In the genomic region with DNA sequence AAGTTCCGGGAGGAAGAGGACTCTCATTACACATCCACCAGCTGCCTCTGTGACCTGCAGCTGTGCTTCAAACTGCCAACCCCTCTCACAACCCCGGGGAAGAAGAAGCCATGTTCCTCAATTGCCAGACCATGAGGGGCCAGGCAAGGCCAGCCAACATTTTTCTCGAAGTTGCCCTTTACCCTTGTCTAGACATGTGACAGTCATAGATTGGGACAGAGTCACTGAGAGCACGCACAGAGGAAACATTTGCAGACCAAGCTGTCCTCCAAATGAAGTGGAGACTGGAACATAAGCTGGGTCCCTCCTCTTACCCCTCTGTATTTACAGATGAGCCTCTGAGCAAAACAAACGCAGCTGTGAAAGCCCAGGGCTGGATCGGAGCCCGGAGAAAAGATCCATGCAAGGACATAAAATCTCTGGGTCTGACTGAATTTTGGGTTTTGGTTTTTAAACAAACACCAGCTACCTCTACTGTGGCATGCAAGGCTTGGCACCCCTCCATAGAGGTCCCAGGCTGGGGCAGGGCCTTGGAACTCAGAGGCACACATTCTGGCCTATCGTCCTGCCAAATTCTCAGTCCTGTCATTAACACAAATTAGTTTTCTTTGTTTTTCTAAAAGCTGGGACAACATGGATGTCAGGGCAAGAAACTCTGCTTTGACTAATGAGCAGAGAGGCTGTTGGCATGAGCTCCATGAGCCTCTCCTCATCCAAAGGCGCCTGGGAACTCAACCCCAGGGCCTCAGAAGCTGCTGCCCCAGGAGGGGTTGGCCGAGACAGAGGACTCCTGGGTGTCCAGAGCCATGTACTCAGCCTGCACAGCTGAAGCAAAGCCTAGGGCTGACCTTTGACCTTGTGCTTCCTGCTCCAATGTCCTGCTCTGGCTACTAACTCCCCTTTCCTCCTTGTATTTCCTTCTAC, we compare ENCODE assay signal across 8 mouse cellular contexts. TPM values are rescaled to one million over a fixed set of nuclear protein-coding genes. Genes with fewer than 3 reads are reported as not detected.
DNase-seq lines count a peak whose midpoint lies in the region; ATAC-seq and TF ChIP-seq lines count a peak whose summit lies in the region.

No protein-coding gene starts in this region.

- no peak overlapping the region for H3K9ac ChIP-seq in limb, embryonic 14.5 days (ENCODE audit: low read depth, low read length, severe bottlenecking)

- ATAC-seq in limb, embryonic 14.5 days (ENCODE audit: low FRiP score, low read depth), result peak; percentile 51; the same call in 1 of the 2 replicates
- no peak for ATAC-seq in megakaryocyte, adult 5-6 weeks (ENCODE audit: poor library complexity, severe bottlenecking)

- no peak overlapping the region for H3K4me2 ChIP-seq in limb, embryonic 14.5 days (replicated peaks; ENCODE audit: low read depth, low read length, severe bottlenecking)

- H3K9me3 ChIP-seq in limb, embryonic 14.5 days (ENCODE audit: control insufficient read depth, low read length), result no peaks in the 10 kb centered on the region

- no peak overlapping the region for H3K4me3 ChIP-seq in kidney, adult 2 months (ENCODE audit: insufficient read depth, low read depth, low read length)
- no peak overlapping the region for H3K4me3 ChIP-seq in limb, embryonic 14.5 days (replicated peaks; ENCODE audit: low read length)

- H3K27ac ChIP-seq in kidney, adult 2 months (ENCODE audit: insufficient read depth, low read depth, low read length), result peak overlapping the region; percentile 83
- H3K27ac ChIP-seq in limb, embryonic 14.5 days (replicated peaks; ENCODE audit: low read depth, low read length), result peak overlapping the region; percentile 52

- peak; percentile 47 for DNase-seq in cerebellum, adult 9-11 months
- no peak for DNase-seq in cerebellum, adult 11 months
- peak; percentile 96 for DNase-seq in Muller cell, postnatal 12 days (ENCODE audit: inconsistent ontology term)
- peak; percentile 74 for DNase-seq in gastrocnemius, postnatal 25 days
- peak; percentile 90 for DNase-seq in kidney, adult 2 months
- peak; percentile 50 for DNase-seq in limb, embryonic 14.5 days (ENCODE audit: low spot score)
- peak; percentile 69 for DNase-seq in ovary, postnatal 14 days (ENCODE audit: low spot score)

- peaks cover 52% of the 10 kb centered on the region for H3K4me1 ChIP-seq in kidney, adult 2 months (ENCODE audit: control insufficient read depth, insufficient read depth, low read length)
- peaks cover 44% of the 10 kb centered on the region for H3K4me1 ChIP-seq in limb, embryonic 14.5 days (ENCODE audit: control insufficient read depth, insufficient read depth, low read length)

- no peaks in the 10 kb centered on the region for H3K27me3 ChIP-seq in kidney, adult 2 months (replicated peaks; ENCODE audit: control insufficient read depth, insufficient read depth, low read length)
- no peaks in the 10 kb centered on the region for H3K27me3 ChIP-seq in limb, embryonic 14.5 days (ENCODE audit: control insufficient read depth, insufficient read depth, low read length)

- peaks cover 10% of the 10 kb centered on the region for H3K36me3 ChIP-seq in kidney, adult 2 months (ENCODE audit: control insufficient read depth, insufficient read depth, low read length)
- peaks cover 74% of the 10 kb centered on the region for H3K36me3 ChIP-seq in limb, embryonic 14.5 days (ENCODE audit: control insufficient read depth, insufficient read depth, low read length)

- TF ChIP-seq POLR2A in kidney, adult 2 months (IDR thresholded peaks at IDR 0.05; ENCODE audit: low read depth, low read length), result no peak
- no peak for TF ChIP-seq POLR2A in limb, embryonic 14.5 days (IDR thresholded peaks at IDR 0.05; ENCODE audit: borderline replicate concordance, extremely low read depth, insufficient read depth, insufficient read length)

- no peak for TF ChIP-seq CTCF in kidney, adult 2 months (conservative IDR thresholded peaks at IDR 0.05; ENCODE audit: insufficient read depth, insufficient read length, low read depth, low read length)

- 14% methylated on average over 10 of the region's 10 CpGs for whole genome bisulfite sequencing in kidney, adult 2 months
- 65% methylated on average over 10 of the region's 10 CpGs for WGBS in limb, embryonic 14.5 days

RNA-seq across cellular contexts. Expression of gene Capn12, which starts 36.5 kb away (rescaled TPM):
- total RNA-seq in gastrocnemius, postnatal 25 days (2021), result under 1 TPM in 1 of 2 experiments, not detected in 1; 0.10 TPM
- polyA plus RNA-seq in kidney, adult 2 months (2012; rRNA removed), result 0.11 and 0.24 TPM in 2 replicates
- polyA plus RNA-seq in limb, embryonic 14.5 days (2012; rRNA removed), result 0.19 and 0.25 TPM in 2 replicates
- polyA plus RNA-seq in limb, embryonic 14.5 days (2014; fragmentation: Nextera tagmentation; extraction: Ambion mirVana), result 0.58 and 0.94 TPM in 2 replicates
- not detected in 2 replicates for total RNA-seq in megakaryocyte, adult 5-6 weeks (2015)
- total RNA-seq in megakaryocyte, adult 5-6 weeks (2017), result not detected in 2 replicates

RNA-seq across cellular contexts. Expression of gene Actn4, which starts 44.4 kb away (rescaled TPM):
- total RNA-seq in gastrocnemius, postnatal 25 days (2021), result 10 to 100 TPM; 36.7 to 45.8 TPM
- polyA plus RNA-seq in kidney, adult 2 months (2012; rRNA removed), result 340 and 367 TPM in 2 replicates
- polyA plus RNA-seq in limb, embryonic 14.5 days (2012; rRNA removed), result 268 and 299 TPM in 2 replicates
- 295 and 304 TPM in 2 replicates for polyA plus RNA-seq in limb, embryonic 14.5 days (2014; fragmentation: Nextera tagmentation; extraction: Ambion mirVana)
- 82.5 and 87.8 TPM in 2 replicates for total RNA-seq in megakaryocyte, adult 5-6 weeks (2015)
- 44.7 and 55.1 TPM in 2 replicates for total RNA-seq in megakaryocyte, adult 5-6 weeks (2017)

RNA-seq across cellular contexts. Expression of gene Lgals7, which starts 54.1 kb away (rescaled TPM):
- total RNA-seq in gastrocnemius, postnatal 25 days (2021), result not detected
- 1.1 and 1.6 TPM in 2 replicates for polyA plus RNA-seq in kidney, adult 2 months (2012; rRNA removed)
- polyA plus RNA-seq in limb, embryonic 14.5 days (2012; rRNA removed), result 198 and 208 TPM in 2 replicates
- polyA plus RNA-seq in limb, embryonic 14.5 days (2014; fragmentation: Nextera tagmentation; extraction: Ambion mirVana), result 37.9 and 48.4 TPM in 2 replicates
- total RNA-seq in megakaryocyte, adult 5-6 weeks (2015), result not detected in 2 replicates
- total RNA-seq in megakaryocyte, adult 5-6 weeks (2017), result not detected in 2 replicates
